Mouse (Mus musculus) kidney, postnatal 0 days (tissue): Measurements from ENCODE around the gene Madcam1. TPM values are rescaled to one million over a fixed set of nuclear protein-coding genes. Genes with fewer than 3 reads are reported as not detected.

Source experiments
- ATAC-seq: fragments of 200-750 bp; cut with Nextera tagmentation; replicated peaks from 2 replicates; pipeline ENCODE4 v1.8.0; 2017; ENCODE audit warnings: low read depth, moderate number of reproducible peaks, moderate TSS enrichment, moderate library complexity; ENCODE audit not compliant: low FRiP score
- DNase-seq: peaks from one replicate; pipeline ENCODE4 v3.0.0-alpha.2; 2016; ENCODE audit warnings: low spot score
- H3K27ac ChIP-seq: fragments of 300-500 bp; sonication (generic); 2 replicates; pipeline ENCODE4 v1.5.1; 2014; ENCODE audit warnings: mild to moderate bottlenecking
- H3K27me3 ChIP-seq: fragments of 300-500 bp; sonication (generic); 2 replicates; pipeline ENCODE4 v1.6.1; 2014; ENCODE audit warnings: low read length, mixed read lengths; ENCODE audit not compliant: insufficient read depth
- H3K36me3 ChIP-seq: fragments of 300-500 bp; sonication (generic); 2 replicates; pipeline ENCODE4 v1.6.1; 2014; ENCODE audit warnings: low read length, mixed read lengths; ENCODE audit not compliant: insufficient read depth
- H3K4me1 ChIP-seq: fragments of 300-500 bp; sonication (generic); replicated peaks from 2 replicates; pipeline ENCODE4 v1.6.1; 2014; ENCODE audit warnings: antibody characterized with exemption, low read length, mixed read lengths; ENCODE audit not compliant: insufficient read depth
- H3K4me2 ChIP-seq: fragments of 300-500 bp; sonication (generic); 2 replicates; pipeline ENCODE4 v1.6.1; 2014; ENCODE audit warnings: mild to moderate bottlenecking, low read length, moderate library complexity, mixed read lengths
- H3K4me3 ChIP-seq: fragments of 300-500 bp; sonication (generic); replicated peaks from 2 replicates; pipeline ENCODE4 v1.5.1; 2014; ENCODE audit warnings: low read depth, low read length
- H3K9ac ChIP-seq: fragments of 300-500 bp; sonication (generic); 2 replicates; pipeline ENCODE4 v1.6.1; 2014; ENCODE audit warnings: low read depth, low read length
- H3K9me3 ChIP-seq: fragments of 300-500 bp; sonication (generic); replicated peaks from 2 replicates; pipeline ENCODE4 v1.6.1; 2016; ENCODE audit warnings: low read length, inconsistent platforms, mixed read lengths
- CTCF ChIP-seq: IDR thresholded peaks from 2 replicates; pipeline ENCODE4 v1.5.1; 2016; ENCODE audit warnings: antibody characterized with exemption, low read depth, mild to moderate bottlenecking, moderate library complexity
- WGBS: fragments of 180-500 bp; shearing (Covaris S2); extraction: QIAGEN DNeasy Blood & Tissue Kit; methylation state at CpG from one replicate; pipeline ENCODE4 v1.1.7; 2014; 5-methylcytosine and 5-hydroxymethylcytosine counted together
- polyA plus RNA-seq: library from polyadenylated mRNA; unstranded; fragments of >200 nt; fragmentation: Nextera tagmentation; extraction: Ambion mirVana; gene quantifications from 2 replicates; pipeline ENCODE4 v1.2.1, GENCODE M21; 2015

Gene Madcam1
- polyA plus RNA-seq, 1 experiment from 2014 or later, result 1.5 TPM

- H3K4me2 ChIP-seq, result peak overlapping the region; percentile 81
- peaks cover 17% of the 10 kb centered on the region for H3K4me1 ChIP-seq
- WGBS, result 23% methylated on average over 15 of the region's 15 CpGs
- TF ChIP-seq CTCF, result no peak
- no peaks in the 10 kb centered on the region for H3K9me3 ChIP-seq
- no peaks in the 10 kb centered on the region for H3K27me3 ChIP-seq
- peak overlapping the region; percentile 90; the same call in 1 of the 2 replicates for H3K27ac ChIP-seq
- H3K4me3 ChIP-seq, result peak overlapping the region; percentile 97
- H3K36me3 ChIP-seq, result no peaks in the 10 kb centered on the region
- ATAC-seq, result no peak
- H3K9ac ChIP-seq, result peak overlapping the region; percentile 81
- no peak for DNase-seq
Observed at GRCm38 (mm10) chr10:79670071-79670888, 5.9 kb downstream of the Madcam1 start.

GRCm38 (mm10) chr10:79671396-79672087, 7.2 kb downstream of the Madcam1 start:
- H3K9me3 ChIP-seq, result no peaks in the 10 kb centered on the region
- peak overlapping the region; percentile 81 for H3K4me2 ChIP-seq
- 0 out of 2 replicates have a peak, but pooled peaks have one; percentile 2 for ATAC-seq
- H3K27me3 ChIP-seq, result no peaks in the 10 kb centered on the region
- 0 out of 2 replicates have a peak, but pooled peaks cover 2% of the 10 kb centered on the region for H3K36me3 ChIP-seq
- peak overlapping the region; percentile 70 for H3K27ac ChIP-seq
- H3K9ac ChIP-seq, result no peak overlapping the region
- no peak for TF ChIP-seq CTCF
- H3K4me3 ChIP-seq, result no peak overlapping the region
- DNase-seq, result peak; percentile 39
- H3K4me1 ChIP-seq, result peaks cover 17% of the 10 kb centered on the region
- WGBS, result 28% methylated on average over 6 of the region's 6 CpGs

GRCm38 (mm10) chr10:79672088-79672455, 7.7 kb downstream of the Madcam1 start:
- H3K4me3 ChIP-seq, result no peak overlapping the region
- peak overlapping the region; percentile 50 for H3K27ac ChIP-seq
- peaks cover 17% of the 10 kb centered on the region for H3K4me1 ChIP-seq
- H3K9me3 ChIP-seq, result no peaks in the 10 kb centered on the region
- ATAC-seq, result 0 out of 2 replicates have a peak, but pooled peaks have one; percentile 5
- peak; percentile 40 for DNase-seq
- H3K9ac ChIP-seq, result no peak overlapping the region
- H3K36me3 ChIP-seq, result 0 out of 2 replicates have a peak, but pooled peaks cover 2% of the 10 kb centered on the region
- peak; percentile 43; the same call in 1 of the 2 replicates for TF ChIP-seq CTCF
- H3K4me2 ChIP-seq, result no peak overlapping the region
- 42% methylated on average over 3 of the region's 3 CpGs for WGBS
- H3K27me3 ChIP-seq, result no peaks in the 10 kb centered on the region

- Histone ChIP-seq H3K9me3 (no peaks in the 10 kb centered on the region), H3K27ac (no peak overlapping the region), H3K9ac (no peak overlapping the region), H3K4me1 (peaks cover 17% of the 10 kb centered on the region), H3K4me2 (no peak overlapping the region), H3K4me3 (no peak overlapping the region), H3K27me3 (no peaks in the 10 kb centered on the region), H3K36me3 (0 out of 2 replicates have a peak, but pooled peaks cover 2% of the 10 kb centered on the region)
- DNase-seq, result no peak
- ATAC-seq, result no peak
- WGBS, result 95% methylated on average over 3 of the region's 3 CpGs
- TF ChIP-seq CTCF, result no peak
Observed at GRCm38 (mm10) chr10:79673054-79673453, 8.7 kb downstream of the Madcam1 start.

- no peaks in the 10 kb centered on the region for H3K9me3 ChIP-seq
- H3K4me1 ChIP-seq, result peaks cover 10% of the 10 kb centered on the region
- 65% methylated on average over 44 of the region's 44 CpGs for WGBS
- 0 out of 2 replicates have a peak, but pooled peaks cover 2% of the 10 kb centered on the region for H3K36me3 ChIP-seq
- ATAC-seq (no peak; the same call in 1 of the 2 replicates), DNase-seq (no peak)
- no peak for TF ChIP-seq CTCF
- H3K27me3 ChIP-seq, result no peaks in the 10 kb centered on the region
- no peak overlapping the region for H3K4me2 ChIP-seq
- H3K27ac ChIP-seq, result no peak overlapping the region
- no peak overlapping the region for H3K4me3 ChIP-seq
- no peak overlapping the region for H3K9ac ChIP-seq
Observed at GRCm38 (mm10) chr10:79675346-79676035, 11.1 kb downstream of the Madcam1 start.
